Mouse (Mus musculus) limb, embryonic 11.5 days (tissue): ENCODE data around the gene Atp6v0a1. TPM values are rescaled to one million over a fixed set of nuclear protein-coding genes. Genes with fewer than 3 reads are reported as not detected.

Experiments used
- ATAC-seq: fragments of 200-750 bp; cut with Nextera tagmentation; 2 replicates; pipeline ENCODE4 v1.8.0; 2017; ENCODE audit warnings: low read depth; ENCODE audit not compliant: insufficient number of reproducible peaks, low FRiP score, low TSS enrichment
- DNase-seq: peaks from one replicate; pipeline ENCODE4 v3.0.0-alpha.2; 2015; ENCODE audit warnings: low spot score
- H3K27ac ChIP-seq: fragments of 300-500 bp; sonication (generic); replicated peaks from 2 replicates; pipeline ENCODE4 v1.5.1; 2014; ENCODE audit warnings: low read depth, mild to moderate bottlenecking, low read length
- H3K27me3 ChIP-seq: fragments of 300-500 bp; sonication (generic); 2 replicates; pipeline ENCODE4 v1.6.1; 2014; ENCODE audit warnings: mild to moderate bottlenecking, low read length, mixed read lengths; ENCODE audit not compliant: control insufficient read depth, insufficient read depth
- H3K36me3 ChIP-seq: fragments of 300-500 bp; sonication (generic); 2 replicates; pipeline ENCODE4 v1.6.1; 2014; ENCODE audit warnings: mild to moderate bottlenecking, low read length, moderate library complexity, mixed read lengths; ENCODE audit not compliant: control insufficient read depth, insufficient read depth
- H3K4me1 ChIP-seq: fragments of 300-500 bp; sonication (generic); 2 replicates; pipeline ENCODE4 v1.6.1; 2014; ENCODE audit warnings: low read length, mixed read lengths; ENCODE audit not compliant: control insufficient read depth, insufficient read depth
- H3K4me2 ChIP-seq: fragments of 300-500 bp; sonication (generic); 2 replicates; pipeline ENCODE4 v1.6.1; 2014; ENCODE audit warnings: low read depth, mild to moderate bottlenecking, moderate library complexity; ENCODE audit not compliant: severe bottlenecking
- H3K4me3 ChIP-seq: fragments of 300-500 bp; sonication (generic); 2 replicates; pipeline ENCODE4 v1.5.1; 2014; ENCODE audit warnings: low read depth, low read length
- H3K9ac ChIP-seq: fragments of 300-500 bp; sonication (generic); 2 replicates; pipeline ENCODE4 v1.6.1; 2014; ENCODE audit warnings: mild to moderate bottlenecking, low read length
- H3K9me3 ChIP-seq: fragments of 300-500 bp; sonication (generic); 2 replicates; pipeline ENCODE4 v1.6.1; 2016; ENCODE audit warnings: low read length; ENCODE audit not compliant: control insufficient read depth
- WGBS: fragments of 180-500 bp; shearing (Covaris S2); extraction: QIAGEN DNeasy Blood & Tissue Kit; methylation state at CpG from one replicate; pipeline ENCODE4 v1.1.7; 2014; 5-methylcytosine and 5-hydroxymethylcytosine counted together
- polyA plus RNA-seq: library from polyadenylated mRNA; unstranded; fragments of >200 nt; fragmentation: Nextera tagmentation; extraction: Ambion mirVana; gene quantifications from 2 replicates; pipeline ENCODE4 v1.2.1, GENCODE M21; 2014

The Atp6v0a1 gene
- polyA plus RNA-seq, 1 experiment from 2014 or later: 27.1 TPM

- no peak overlapping the region for H3K4me2 ChIP-seq
- peaks cover 15% of the 10 kb centered on the region for H3K4me1 ChIP-seq
- no peak overlapping the region for H3K27ac ChIP-seq
- no peak overlapping the region for H3K9ac ChIP-seq
- no peaks in the 10 kb centered on the region for H3K9me3 ChIP-seq
- WGBS: 83% methylated on average over 6 of the region's 6 CpGs
- DNase-seq (no peak), ATAC-seq (no peak)
- no peaks in the 10 kb centered on the region for H3K36me3 ChIP-seq
- H3K4me3 ChIP-seq: no peak overlapping the region
- peaks cover 51% of the 10 kb centered on the region for H3K27me3 ChIP-seq
Measured at GRCm38 (mm10) chr11:100965760-100966159, 43.5 kb upstream of the Atp6v0a1 start.

GRCm38 (mm10) chr11:100967376-100967775, 41.9 kb upstream of the Atp6v0a1 start:
- H3K4me2 ChIP-seq: no peak overlapping the region
- WGBS: 71% methylated on average over 5 of the region's 5 CpGs
- H3K4me1 ChIP-seq: peaks cover 15% of the 10 kb centered on the region
- H3K36me3 ChIP-seq: no peaks in the 10 kb centered on the region
- H3K27ac ChIP-seq: no peak overlapping the region
- no peak overlapping the region for H3K4me3 ChIP-seq
- H3K9ac ChIP-seq: no peak overlapping the region
- no peaks in the 10 kb centered on the region for H3K9me3 ChIP-seq
- DNase-seq: no peak
- ATAC-seq: no peak
- H3K27me3 ChIP-seq: peaks cover 61% of the 10 kb centered on the region

DNA sequence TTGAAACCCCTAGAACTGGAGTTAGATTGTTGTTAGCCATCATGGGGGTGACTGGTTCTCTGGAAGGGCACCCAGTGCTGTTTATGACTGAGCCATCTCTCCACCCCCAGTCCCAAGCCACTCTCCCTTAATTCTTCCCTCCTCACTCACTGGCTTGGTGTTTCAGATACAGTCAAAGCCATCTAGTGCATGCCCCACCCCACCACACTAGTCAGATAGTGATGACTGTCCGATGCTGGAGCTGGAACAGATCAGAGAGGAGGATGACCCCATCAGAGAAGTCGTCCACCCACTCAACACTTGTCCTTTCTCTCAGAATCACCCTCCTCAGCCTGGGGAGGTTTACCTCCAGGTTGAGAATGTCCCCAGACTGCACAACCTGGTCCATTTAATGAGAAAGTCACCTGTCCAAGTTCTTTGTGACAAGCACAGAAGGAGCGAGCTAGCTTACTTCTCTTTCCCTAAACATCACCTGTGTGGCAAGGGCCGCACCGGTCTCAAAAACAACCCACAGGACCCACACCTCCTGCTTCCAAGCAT, 41.3 kb upstream of the Atp6v0a1 start:
- H3K27ac ChIP-seq: no peak overlapping the region
- H3K4me3 ChIP-seq: no peak overlapping the region
- DNase-seq: no peak
- no peaks in the 10 kb centered on the region for H3K9me3 ChIP-seq
- H3K9ac ChIP-seq: no peak overlapping the region
- 84% methylated on average over 5 of the region's 5 CpGs for WGBS
- no peak overlapping the region for H3K4me2 ChIP-seq
- no peak for ATAC-seq
- H3K27me3 ChIP-seq: peaks cover 61% of the 10 kb centered on the region
- peaks cover 13% of the 10 kb centered on the region for H3K4me1 ChIP-seq
- no peaks in the 10 kb centered on the region for H3K36me3 ChIP-seq

DNA sequence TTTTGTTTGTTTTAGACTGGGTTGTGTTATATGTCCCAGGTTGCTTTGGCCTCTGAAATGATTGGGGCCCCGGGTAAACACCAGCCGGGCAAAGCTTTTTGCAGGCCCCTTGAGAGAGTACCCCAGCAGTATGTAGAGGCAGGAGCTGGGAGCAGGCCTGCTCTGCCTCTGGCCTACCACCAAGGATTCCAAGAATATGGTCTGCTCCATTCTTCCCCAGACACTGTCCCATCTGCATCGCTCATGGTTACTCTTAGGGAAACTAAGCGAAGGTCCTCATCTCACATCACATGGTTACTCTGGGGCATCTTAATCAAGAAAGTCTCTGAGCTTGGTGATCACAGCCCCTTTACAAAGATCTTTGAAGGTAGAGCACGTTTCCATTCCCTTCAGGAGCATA, 40.8 kb upstream of the Atp6v0a1 start:
- no peak overlapping the region for H3K4me2 ChIP-seq
- no peak for ATAC-seq
- H3K27ac ChIP-seq: no peak overlapping the region
- no peaks in the 10 kb centered on the region for H3K9me3 ChIP-seq
- no peaks in the 10 kb centered on the region for H3K36me3 ChIP-seq
- 79% methylated on average over 5 of the region's 5 CpGs for WGBS
- H3K4me1 ChIP-seq: peaks cover 13% of the 10 kb centered on the region
- DNase-seq: no peak
- no peak overlapping the region for H3K9ac ChIP-seq
- H3K27me3 ChIP-seq: peaks cover 61% of the 10 kb centered on the region
- H3K4me3 ChIP-seq: no peak overlapping the region

DNA sequence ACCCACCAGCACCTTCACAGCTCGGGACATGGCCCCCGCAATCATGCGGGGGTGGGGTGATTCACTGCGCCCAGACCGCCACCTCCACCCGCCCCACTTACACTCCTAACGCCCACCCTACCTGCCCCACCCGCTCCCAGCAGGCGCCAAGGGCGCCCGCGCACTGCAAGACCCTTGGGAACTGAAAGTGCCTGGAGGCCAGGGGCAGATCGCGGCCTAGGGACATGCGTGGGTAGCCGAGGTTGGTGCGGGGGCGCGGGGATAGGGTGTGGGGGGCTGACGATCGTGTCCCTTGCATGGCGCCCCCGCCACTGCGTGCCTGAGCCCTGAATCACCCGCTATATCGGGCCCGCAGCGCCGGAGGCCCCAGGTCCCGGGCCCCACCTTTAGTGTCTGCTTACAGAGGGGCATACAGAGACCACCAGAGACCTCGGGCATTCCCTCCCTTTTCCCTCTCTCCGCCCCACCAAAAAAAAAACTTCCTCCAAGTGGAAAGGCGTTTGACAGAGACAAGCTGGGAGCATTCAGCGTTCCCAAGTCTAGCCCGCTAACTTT, 40.0 kb upstream of the Atp6v0a1 start:
- WGBS: 8% methylated on average over 32 of the region's 35 CpGs
- H3K9me3 ChIP-seq: no peaks in the 10 kb centered on the region
- H3K4me2 ChIP-seq: peak overlapping the region; percentile 64
- H3K4me3 ChIP-seq: peak overlapping the region; percentile 40
- DNase-seq: no peak
- H3K9ac ChIP-seq: peak overlapping the region; percentile 32; the same call in 1 of the 2 replicates
- H3K27me3 ChIP-seq: peaks cover 61% of the 10 kb centered on the region
- no peak overlapping the region for H3K27ac ChIP-seq
- no peak for ATAC-seq
- peaks cover 13% of the 10 kb centered on the region for H3K4me1 ChIP-seq
- no peaks in the 10 kb centered on the region for H3K36me3 ChIP-seq

DNA sequence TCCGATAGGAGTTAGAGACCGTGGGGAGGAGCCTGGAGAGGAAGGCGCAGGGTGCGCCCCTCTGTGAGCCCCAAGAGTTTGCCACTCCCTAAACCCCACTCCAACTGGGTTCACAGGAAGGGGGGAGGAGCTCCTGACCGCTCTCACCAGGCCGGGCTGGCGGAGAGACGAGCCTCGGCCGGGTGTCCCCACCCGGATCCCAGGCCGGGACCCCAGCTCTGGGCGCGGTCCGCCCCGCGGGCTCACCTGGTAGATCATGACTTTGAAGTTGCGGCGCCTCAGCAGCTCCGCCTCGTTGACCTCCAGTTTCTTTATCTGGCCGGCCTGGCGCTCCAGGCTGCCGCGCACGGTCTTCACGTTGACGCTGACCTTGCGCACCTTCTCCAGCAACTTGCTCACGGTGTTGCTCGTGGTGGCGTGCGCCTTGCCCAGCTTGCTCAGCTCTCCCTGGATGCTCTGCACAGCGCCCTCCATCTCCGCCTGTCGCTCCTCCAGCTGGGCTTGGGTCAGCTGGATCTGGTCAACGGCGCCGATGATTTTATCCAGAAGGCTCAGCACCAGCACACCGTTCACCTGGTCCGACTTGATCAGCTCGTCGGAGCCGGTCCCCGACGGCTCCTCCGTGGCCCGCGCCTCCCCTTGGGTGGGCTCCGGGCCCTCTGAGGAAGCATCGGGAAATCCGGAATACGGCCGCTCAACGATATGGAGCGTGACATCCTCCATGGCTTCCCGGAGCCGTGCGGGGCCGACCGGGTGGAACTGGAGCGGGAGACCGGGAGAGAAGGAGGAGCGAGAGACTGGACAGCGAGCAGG, 39.3 kb upstream of the Atp6v0a1 start:
- H3K4me3 ChIP-seq: peak overlapping the region; percentile 40
- H3K9me3 ChIP-seq: no peaks in the 10 kb centered on the region
- under 1% methylated on average over 65 of the region's 65 CpGs for WGBS
- H3K27ac ChIP-seq: no peak overlapping the region
- peaks cover 58% of the 10 kb centered on the region for H3K27me3 ChIP-seq
- peak; percentile 62 for DNase-seq
- H3K4me1 ChIP-seq: peaks cover 13% of the 10 kb centered on the region
- no peaks in the 10 kb centered on the region for H3K36me3 ChIP-seq
- peak overlapping the region; percentile 32; the same call in 1 of the 2 replicates for H3K9ac ChIP-seq
- H3K4me2 ChIP-seq: peak overlapping the region; percentile 64
- no peak; the same call in 1 of the 2 replicates for ATAC-seq

- H3K4me1 ChIP-seq: peaks cover 13% of the 10 kb centered on the region
- H3K9me3 ChIP-seq: no peaks in the 10 kb centered on the region
- peak within 1 kb of the TSS; percentile 40 for H3K4me3 ChIP-seq
- ATAC-seq: no peak
- WGBS: 2% methylated on average over 20 of the region's 20 CpGs
- no peak within 1 kb of the TSS for H3K27ac ChIP-seq
- peaks cover 54% of the 10 kb centered on the region for H3K27me3 ChIP-seq
- H3K9ac ChIP-seq: peak within 1 kb of the TSS; percentile 32; the same call in 1 of the 2 replicates
- H3K36me3 ChIP-seq: no peaks in the 10 kb centered on the region
- DNase-seq: peak; percentile 67
- H3K4me2 ChIP-seq: peak within 1 kb of the TSS; percentile 64
Measured at GRCm38 (mm10) chr11:100970557-100970937, 38.7 kb upstream of the Atp6v0a1 start, which contains the start of gene Cavin1. Gene Cavin1, minus strand, starts transcription at chr11:100970887.

- DNase-seq (no peak), ATAC-seq (no peak)
- Histone ChIP-seq H3K9ac (no peak overlapping the region), H3K4me3 (no peak overlapping the region), H3K4me2 (no peak overlapping the region), H3K4me1 (peaks cover 13% of the 10 kb centered on the region), H3K27me3 (peaks cover 46% of the 10 kb centered on the region), H3K36me3 (no peaks in the 10 kb centered on the region), H3K9me3 (no peaks in the 10 kb centered on the region), H3K27ac (no peak overlapping the region)
- WGBS: 66% methylated on average over 10 of the region's 10 CpGs
Measured at GRCm38 (mm10) chr11:100971455-100971854, 37.8 kb upstream of the Atp6v0a1 start.
